Mouse (Mus musculus) lung, postnatal 4 days (tissue): ENCODE measurements at regions not wholly inside any gene's neighbourhood (a gene's known extent, or its start where the extent isn't known, plus 50 kb on each side); places are given as distances from the start of the nearest gene placed in this dataset.
"Not testable (repeated sequence)": the region's sequence is repeated elsewhere in the genome, so short reads cannot be mapped to it uniquely, and the experiment has no call there.

Experiments
- DNase-seq, 2 experiments: peaks; one replicate each; pipeline ENCODE4 v3.0.0; 2021

DNA sequence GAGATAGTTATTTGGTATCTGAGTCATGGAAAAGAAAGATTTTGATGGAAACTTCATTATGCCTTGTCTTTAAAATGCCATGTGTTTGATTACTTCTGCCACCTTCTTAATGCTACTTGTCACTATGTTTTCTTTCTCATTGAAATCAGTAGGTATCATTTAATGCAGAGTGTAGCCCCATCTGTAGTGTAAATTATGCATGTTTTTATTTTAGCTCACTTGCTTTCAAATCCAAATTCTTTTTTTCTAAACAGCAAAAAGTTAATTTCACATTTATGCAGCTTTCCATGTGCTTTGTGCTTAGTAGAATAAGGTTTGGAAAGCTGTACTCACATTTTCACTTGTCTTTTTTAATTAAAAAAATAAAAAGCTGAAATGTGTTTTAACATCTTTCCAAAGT is 748.0 kb upstream of the Epha7 start:
- no peak for DNase-seq

DNA sequence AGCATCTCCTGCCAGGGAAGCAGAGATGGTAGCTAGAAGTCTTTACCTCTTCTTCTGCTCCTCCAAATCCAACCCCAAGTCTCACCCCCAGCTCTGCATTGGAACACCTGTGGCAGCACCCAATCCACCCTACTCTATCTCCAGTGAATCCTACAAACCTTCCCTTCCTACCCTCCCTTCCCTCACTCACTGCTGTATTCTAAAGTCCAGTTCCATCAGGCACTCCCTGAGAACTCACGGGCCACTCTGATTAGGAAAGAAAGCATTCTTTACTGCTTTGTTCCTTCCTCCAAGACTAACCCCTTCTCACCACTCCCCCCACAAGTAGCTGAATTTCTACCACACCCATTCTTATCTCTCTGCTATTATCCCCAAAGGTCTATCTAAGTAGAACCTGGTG is 747.1 kb upstream of the Epha7 start:
- DNase-seq: no peak

DNA sequence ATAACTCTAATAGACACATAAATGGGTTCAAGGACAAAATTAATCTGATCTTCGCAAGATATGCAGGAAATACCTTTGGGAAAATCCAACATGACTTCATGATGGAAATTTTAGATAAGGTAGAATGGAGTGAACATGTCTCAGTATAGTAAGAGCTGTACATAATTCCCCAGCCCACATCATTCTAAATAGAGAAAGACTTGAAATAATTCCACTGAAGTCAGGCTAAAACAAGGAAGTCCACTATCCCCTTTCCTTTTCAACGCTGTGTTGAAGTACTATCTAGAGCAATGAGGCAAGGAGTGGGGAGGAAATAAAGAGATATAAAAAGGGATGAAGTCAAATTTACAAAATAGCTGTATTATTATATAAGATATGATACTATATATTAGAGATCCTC is 733.9 kb upstream of the Epha7 start:
- no peak for DNase-seq

DNA sequence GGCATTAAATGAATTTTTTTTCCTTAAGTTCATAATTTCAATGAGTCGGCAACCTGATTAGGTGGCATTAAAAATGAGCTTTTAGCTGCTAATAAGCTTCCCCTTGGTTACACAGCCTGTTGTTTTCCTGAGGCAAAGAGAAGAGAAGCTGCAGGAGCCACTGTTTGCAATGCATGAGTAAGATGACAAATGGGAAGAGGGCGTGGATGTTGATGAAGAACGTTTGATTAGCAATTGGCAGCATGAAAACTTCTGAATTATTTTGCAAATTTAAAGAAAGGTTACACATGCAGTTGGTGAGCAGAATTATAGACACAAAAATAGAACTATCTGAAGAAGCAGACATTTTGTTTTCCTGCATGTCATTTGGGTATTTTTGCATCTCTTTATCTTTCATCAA is 720.1 kb upstream of the Epha7 start:
- DNase-seq: no peak

DNA sequence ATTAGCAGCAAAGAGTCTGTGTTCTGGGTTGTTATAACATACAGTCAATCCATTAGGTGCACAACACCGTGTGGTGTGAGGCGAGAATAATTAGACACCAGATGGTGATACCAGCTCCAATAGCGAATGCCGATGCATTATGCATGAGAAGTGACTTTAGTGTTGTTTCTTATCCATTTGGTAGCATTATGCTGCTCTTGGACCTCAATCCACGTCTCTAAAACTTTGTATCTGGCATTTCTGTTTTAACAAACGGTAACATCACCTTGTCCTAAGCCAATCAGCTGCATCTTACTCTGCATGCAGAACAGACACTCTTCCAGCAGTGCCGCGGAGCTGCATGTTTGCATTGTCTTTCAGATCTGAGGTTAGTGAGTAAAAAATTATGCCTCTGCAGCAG is 669.8 kb upstream of the Epha7 start:
- DNase-seq: no peak

DNA sequence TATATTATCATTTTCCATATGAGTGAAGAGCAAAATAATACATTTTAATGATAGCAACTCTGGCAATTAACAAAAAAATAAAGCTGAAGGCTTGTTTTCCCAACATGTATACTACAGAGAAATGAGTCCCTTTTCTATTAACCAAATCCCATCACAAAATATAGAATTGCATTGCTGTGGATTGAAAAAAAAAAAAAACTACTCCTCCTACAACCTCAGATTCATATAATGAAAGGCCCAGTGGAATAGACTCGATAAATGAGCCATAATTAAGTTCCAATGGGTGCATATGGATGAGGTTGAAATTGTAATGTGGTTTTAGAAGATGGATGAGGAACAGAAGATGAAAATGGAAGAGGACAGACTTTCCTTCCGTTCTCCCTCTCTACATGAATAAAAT is 657.8 kb upstream of the Epha7 start:
- no peak for DNase-seq

GRCm38 (mm10) chr4:28176771-28177170 is 636.2 kb upstream of the Epha7 start:
- DNase-seq: peak in 1 of 2 experiments; percentile 4

- DNase-seq: no peak
These were observed 622.1 kb upstream of the Epha7 start for GRCm38 (mm10) chr4:28190861-28191260.

- no peak for DNase-seq
These were observed 585.2 kb upstream of the Epha7 start for GRCm38 (mm10) chr4:28227594-28228208.

GRCm38 (mm10) chr4:28235516-28235915 is 577.4 kb upstream of the Epha7 start:
- DNase-seq: not testable (repeated sequence)

DNA sequence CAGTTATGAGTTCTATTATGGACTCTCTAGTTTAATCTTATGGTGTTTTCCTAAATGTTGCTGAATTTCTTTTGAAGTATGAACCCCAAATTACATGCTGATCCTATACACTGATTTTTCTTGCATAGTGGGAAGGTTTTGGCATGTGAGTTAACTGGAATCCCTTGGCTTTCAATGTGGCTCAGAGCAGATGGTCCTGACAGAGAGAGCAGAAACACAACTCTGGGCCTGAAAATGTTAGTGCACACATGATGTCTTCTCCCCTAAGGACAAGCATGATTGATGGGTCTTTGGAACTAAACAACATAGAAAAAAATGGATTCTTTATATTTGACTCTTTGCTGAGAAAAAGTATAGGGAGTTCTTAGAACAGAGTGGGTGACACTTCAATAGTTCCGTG is 570.7 kb upstream of the Epha7 start:
- DNase-seq: no peak
